Mouse (Mus musculus) adrenal gland, adult (tissue): ENCODE measurements around the gene Hoxa9.

Source experiments
- DNase-seq, 2 experiments: peaks; one replicate each; pipeline ENCODE4 v3.0.0; 2022 to 2023; ENCODE audit warnings: low spot score in 1 of 2; ENCODE audit not compliant: inconsistent age in 2 of 2

The Hoxa9 gene

DNA sequence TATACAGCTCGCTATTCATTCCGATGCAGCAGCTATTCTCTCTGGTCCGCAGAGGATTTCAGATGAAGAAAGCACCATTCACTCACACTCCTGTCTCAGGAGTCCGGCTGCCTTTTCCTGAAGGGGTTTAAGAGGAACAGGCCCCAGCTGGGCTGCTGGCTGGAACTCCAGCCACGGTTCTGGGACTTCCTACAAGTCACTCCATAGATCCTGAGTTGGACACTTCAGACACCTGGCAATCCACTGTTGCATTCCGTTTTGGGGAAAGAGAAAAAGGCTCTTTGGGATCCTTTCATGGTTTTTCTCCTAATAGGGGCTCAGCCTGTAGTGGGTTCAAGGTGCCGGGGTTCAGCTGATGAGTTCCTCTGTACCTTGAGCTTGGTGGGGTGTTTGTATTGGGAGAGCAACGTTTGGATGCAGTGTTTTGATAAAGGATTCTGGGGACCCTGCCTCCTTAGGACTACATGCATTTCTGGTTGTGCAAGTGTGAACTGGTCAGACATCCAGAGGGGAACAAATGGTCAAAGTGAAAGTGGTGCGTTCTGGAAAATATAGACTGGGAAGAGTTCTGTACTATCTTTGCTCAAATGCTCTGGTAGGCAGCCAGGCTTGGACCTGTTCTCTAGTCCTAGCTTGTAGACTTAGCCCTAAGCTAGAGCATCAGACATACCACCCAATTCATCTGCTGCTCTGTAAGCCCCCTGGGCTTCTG is 31.0 kb upstream of the Hoxa9 start:
- peak in 1 of 2 experiments; percentile 42 for DNase-seq

DNA sequence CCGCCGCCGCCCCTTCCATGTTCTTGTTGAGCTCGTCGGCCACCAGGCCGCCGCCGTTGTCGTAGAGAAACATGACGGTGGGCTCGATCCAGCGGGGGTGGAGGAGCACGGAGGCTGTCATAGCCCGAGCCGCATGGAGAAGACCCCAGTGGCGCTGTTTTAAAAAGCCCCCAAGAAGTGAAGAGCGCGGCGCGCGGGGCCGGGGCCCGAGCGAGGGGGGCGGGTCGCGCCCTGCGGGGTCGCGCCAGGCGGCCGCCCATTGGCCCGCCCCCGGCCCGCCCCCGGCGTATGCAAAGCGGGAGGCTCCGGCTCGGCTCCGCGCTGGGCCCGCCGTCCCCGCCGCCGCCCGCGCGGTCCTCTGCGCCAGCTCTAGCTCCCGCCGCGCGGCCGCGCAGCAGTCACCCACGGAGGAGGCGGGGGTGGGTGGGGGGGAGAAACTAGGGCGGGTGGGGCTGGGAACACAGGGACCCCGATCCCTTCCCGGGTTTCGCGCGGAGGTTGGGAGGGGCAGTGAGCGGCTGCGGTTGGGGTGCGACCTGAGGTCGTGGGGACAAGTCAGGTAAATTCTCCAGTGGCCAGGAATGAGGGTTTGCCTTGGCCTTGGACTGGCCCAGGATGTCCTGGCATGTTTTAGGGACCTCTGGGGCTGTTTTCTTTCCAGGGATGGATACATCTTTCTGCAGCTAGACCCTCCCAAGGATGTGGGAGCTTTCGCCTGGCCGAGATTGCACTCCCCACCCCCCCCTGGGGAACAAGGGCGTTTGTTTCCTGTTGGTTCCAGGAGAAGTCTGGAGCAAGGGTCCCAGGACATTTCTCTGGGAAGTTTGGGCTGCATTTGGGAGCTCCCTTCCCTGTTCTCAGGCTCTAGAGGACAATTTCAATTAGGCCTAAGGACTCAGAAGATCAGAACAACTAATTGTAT is 30.0 kb upstream of the Hoxa9 start, which contains the start of gene Hoxa13:
TSS of gene Hoxa13 (minus strand) at position 227 of the 922 bp plus-strand sequence.
- peak in 1 of 2 experiments; percentile 36 for DNase-seq

DNA sequence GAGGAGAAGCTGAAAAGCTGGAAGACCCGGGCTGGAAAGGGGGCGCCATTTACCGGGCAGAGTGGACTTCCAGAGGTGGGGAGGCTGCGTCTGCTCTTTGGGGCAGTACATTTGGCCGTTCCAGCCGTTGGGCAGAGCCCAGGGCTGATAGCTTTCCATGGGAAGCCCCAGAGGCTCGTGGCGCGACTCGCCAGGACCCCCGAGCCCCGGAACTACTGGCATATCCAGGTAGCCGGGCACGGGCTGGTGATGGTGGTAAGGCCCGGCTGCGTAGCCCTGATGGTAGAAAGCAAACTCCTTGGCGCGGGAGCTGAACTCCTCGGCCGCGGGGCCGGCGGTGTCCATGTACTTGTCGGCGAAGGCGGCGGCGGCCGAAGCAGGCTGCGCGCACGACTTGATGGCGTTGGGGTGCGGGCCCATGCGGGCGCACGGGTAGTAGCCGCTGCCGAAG is 28.9 kb upstream of the Hoxa9 start:
- DNase-seq: peak in 1 of 2 experiments; percentile 59

DNA sequence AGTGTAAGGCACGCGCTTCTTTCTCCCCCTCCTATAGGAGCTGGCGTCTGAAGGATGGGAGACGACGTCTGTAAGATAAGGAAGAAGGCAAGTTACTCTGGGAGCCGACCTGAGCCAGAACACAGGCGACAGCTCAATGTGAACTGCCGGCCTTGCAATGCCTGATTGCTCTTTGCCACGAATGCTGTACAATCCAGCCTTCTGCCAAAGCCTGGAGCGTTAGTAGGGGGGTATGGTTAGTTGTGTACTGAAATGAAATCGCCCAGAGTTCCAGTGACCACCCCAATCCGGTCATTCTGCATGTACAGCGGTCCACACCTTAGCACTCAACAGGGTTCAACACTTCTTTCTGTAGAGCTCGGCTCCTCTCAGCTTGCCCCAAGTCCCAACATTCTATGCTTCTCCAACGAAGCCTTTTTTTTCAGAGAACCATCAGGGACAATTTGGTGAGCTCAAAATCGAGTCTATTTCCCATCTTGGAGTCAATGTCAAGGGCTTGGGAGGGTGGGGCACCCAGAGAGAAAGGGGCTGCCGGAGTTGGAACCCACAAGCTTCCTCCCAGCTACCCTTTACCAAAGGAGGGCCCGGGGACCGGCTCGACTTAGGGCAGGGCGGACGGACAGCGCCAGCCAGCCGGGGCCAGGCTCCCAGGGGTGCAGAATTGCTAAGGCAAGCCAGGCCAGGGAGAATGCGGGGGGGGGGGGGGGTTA is 28.3 kb upstream of the Hoxa9 start:
- DNase-seq: no peak

DNA sequence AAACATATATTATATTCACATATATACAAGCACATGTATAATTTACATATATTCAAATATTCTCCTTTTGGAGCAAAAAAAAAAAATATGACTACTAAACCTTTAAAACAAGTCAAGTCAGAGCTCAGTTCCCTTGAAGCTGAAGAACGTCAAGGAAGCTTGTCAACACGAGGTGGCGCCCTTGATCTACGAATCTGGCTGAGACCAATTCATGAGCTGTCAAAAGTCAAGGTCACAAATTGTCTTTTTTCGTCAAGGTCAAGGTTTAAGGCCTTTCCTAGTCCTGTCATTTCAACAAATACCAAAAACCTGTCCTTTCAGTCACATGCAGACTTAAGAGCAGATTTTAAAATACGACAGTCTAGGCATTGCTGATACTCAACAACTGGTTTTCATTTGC is 26.1 kb upstream of the Hoxa9 start:
- peak; percentile 67 to 93 for DNase-seq

DNA sequence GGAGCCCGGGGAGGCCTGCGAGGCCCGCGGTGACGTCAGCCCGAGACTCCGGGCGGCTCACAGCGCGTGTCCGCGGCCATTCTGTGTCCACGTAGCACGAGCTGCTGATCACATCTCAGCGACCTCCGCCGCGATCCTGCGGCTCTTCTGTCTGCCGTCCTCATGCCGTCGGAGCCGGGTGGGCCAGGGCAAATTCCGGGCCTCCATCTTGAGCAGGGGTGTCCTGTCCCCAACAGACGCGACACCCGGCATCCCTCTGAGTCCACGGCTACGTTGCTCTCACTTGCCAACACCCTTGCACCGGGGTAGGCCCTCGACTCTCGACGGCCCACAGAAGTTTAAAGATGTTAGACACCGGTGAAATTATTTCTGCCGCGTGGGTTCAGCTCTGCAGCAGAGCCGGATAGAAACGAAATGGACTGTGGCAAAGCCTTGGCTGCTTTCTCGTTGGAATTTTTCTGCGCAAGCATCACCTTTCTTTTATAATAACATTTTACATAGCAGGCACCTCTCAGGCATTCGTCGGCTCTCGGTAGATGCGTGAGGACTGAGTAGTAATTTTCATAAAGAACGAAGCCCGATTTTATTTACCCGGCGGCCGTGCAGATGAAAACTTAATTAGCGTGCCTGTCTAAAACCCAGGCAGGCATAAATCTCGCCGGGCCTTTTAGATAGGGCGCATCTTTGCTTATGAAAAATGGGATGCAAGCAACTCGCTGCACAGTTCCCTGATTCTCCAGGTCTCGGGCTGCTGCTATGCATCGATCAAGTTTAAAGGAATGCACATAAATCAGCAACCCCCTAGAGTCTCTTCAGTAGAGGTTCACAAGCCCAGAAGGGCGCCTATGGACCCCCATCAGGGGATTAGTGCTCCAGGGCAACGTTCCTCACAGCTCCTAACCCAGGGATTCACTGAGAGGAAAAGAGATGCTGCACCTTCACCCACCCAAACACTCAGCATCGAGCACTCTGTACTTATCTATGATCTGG is 22.9 kb upstream of the Hoxa9 start:
- peak in 1 of 2 experiments; percentile 58 for DNase-seq

DNA sequence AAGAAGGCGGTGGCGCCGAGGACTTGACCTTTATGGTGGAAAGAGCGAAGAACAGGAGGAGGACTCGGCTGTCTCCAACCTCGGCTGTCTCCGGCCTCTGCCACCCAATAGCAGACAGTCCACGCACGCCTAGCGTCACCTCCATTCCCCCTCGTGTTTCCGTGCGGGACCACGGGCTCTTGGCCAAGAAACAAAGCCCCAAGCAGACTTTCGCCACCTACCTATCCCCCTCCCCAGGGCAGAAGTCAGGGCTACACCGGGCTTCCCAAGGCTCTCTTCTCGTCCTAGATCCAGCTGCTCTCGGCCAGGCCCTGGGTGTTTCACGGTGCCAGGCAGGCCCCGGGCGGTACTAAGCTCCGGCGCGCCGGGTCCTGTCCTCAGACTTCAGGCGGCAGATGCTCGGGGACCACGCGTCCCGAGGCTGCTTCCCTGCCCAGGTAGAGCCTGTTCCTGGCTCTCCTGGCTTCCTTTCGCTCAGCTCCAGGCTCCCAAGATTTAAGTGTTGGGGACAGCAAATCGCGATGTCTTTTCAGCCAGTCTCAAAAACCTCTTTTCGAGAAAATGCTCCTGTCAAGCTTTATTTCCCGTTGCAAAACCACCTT is 22.0 kb upstream of the Hoxa9 start:
- DNase-seq: no peak

DNA sequence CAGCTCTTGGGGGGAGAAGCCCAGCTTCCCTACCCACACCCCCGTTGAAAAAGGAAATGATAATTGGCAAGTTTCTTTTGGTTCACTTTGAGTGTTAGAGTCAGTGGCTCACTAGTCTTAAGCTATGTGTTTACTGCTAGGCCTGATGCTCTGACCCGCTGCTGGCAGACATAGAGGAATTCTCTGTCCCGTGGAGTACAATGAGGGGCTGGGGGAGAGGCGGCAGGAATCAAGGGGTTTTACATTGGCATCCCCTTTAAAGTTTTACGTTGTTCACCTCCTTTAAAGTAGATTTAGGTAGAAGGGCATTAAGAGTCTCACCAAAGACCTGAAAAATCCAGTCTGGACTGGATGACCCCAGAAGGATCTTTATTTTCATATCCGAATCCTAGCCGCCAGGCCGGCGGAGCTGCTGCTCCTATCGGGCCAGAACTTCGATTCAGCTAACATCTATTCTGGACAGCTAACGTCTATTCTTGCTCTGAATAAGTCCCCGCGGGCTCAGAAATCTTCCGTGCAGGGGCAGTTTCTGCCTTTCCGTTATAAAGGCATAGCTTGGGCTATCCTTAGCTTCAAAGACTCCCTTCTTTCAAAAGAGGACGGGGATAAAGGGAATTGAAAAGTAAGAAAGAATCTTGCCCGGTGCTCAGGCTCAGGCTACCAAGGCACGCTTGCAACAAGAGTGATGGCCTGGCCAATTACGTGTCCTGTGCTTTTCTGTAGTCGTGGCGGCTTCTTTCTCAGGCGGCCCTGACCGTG is 21.3 kb upstream of the Hoxa9 start:
- peak in 1 of 2 experiments; percentile 49 for DNase-seq

DNA sequence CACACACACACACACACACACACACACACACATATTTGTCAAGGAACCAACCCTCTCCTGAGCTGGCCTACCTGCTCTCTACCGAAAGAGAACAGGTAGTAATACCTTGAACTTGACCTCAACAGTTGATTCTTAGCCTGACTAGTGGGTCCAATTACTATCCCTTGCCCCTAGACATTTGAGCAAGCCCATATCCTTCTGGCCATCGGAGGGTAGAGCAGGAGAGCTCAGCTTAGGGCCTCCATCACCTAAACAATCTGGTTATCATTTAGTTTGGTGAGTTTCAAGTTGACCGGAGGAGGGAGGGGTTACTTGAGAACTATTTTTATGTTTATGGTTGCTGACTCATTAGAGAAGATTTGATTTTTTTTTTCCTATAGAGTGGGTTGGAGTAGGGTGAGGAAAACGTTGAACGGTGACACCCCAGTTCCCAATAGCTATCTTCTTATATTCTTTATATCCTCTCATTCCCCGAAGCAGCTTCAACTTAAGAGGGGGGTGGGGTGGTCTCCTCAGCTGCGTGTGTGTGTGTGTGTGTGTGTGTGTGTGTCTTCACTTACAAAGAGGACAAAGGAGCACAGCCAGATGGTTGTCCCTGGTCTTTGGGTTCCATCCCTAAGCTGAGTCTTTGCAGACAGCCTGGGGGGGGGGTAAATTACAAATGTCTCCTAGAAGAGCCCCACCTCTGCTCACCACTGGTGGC is 20.4 kb upstream of the Hoxa9 start:
- DNase-seq: no peak

DNA sequence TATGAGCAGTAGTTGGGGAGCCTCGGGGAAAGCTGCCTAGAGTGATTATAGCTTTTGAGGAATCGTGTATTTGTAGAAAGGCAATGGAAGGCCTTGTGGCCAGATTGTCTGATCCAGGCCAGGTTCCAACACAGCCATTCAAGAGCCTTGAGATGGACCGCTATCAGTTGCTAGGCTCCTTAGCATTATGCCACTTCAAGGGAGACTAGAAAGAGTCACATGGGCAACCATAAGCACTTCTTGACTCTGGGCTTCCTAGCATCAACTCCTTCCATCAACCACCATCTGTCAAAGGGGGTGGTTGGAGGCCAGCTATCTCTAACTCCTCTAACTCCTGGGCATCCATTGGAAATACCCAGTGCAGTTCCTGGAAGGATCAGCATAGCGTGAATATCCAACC is 18.9 kb upstream of the Hoxa9 start:
- no peak for DNase-seq

DNA sequence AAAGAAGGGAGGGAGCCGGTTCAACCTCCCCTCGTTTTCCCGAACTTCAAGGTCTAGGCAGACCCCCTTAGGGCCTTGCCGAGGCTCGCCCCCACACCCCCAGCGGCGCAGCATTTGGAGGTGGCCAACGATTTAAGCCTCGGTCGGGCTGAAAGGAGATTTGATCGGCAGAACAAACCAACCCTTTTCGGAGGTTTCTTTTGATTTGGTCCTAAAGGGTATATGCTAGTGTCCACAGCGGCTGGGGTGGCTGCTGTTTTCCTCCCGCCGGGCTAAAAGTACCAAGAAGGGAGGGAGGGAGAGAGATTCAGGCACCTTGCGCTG is 18.5 kb upstream of the Hoxa9 start:
- DNase-seq: no peak

DNA sequence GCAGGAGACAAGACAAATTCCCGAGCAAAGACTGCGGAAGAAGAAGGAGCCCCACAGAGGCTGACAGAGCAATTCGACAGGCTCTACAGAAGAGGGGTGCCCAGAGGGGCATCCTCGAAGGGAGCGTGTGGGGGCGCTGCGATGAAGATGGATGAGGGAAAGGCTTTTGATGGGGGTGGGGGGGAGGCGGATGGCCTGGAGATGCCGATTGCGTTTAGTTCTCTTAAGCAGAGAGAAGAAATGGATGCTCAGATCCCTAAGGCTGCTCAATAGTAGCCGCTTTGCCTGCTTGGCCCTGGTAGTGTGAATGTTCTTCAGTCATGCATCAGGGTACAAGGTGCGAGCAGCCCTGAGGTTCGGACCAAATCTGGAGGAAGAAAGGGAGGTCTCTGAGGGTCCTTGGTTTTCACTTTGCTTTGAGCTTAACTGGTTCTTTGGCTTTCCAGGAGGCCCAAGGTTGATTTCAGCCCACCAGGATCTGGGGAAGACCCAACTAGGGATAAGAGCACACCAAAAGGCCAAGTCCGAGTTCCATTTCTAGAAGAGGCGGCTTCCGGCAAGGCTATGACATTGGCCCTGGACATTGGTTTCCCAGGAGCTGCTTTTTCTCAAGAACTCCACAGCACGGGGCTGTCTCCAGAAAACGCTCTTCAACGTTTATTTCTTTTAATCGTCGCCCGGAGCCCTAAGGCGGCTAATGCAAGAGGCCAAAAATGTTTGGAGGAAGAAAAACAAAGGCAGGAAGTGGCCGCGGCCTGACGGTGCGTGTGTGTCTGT is 17.9 kb upstream of the Hoxa9 start:
- DNase-seq: no peak

DNA sequence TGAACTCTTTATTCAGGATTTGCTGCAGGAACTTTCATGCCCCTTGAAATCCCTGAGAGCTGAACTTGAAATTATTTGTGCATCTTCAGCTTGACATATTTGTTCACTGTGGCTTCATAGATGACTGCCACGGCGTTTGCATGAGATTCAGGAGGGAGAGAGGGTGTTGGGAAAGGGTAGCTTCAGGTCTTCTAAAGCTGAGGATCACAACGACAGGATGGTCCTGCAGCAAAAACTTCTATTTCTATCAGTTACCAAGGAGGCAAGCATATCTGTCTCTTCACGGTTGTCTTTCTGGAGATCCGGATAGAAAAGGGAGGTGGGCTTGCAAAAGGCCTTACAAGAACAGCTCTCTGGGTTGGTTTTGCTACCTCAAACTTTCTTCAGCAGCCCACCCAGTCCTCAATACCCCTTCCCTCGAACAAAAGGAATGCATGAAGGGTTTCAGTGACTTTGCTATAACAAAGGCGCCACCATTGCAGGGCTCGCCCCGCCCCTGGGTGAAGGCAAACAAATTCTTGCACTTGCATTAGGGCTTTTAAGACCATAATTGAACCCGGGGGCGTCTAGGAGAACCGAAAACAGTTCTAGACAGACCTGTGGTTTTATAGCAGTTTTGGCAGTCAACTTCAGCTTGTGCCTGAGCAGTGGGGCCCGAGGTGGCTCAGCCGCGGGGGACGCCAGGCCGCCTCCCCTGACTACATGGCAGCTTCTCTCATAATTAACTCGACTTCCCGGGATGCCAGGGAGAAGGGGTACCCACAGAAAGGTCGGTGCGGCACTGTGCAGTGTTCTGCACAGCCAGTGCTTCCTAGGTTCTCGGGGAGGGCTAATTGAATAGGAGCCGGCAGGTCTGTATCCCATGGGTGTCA is 17.1 kb upstream of the Hoxa9 start:
- DNase-seq: no peak

DNA sequence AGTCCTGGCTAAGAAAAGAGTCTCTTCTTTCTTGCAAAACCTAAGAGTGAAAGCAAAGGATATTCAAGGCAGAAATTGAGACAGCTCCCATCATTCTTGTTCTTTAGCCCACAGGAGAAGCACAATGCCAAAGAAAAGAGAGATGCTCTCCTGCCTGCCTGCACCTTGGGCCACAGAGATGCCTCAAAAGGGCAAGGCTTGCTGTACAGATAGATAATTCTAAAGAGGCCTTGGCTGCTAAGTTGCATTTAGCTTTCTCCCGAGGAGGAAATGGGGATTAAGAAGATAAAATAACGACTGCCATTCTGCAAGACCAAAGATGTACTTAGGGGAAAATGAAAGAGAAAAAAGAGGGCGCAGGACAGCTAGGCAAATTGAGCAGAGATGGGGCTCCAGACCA is 16.0 kb upstream of the Hoxa9 start:
- DNase-seq: no peak

DNA sequence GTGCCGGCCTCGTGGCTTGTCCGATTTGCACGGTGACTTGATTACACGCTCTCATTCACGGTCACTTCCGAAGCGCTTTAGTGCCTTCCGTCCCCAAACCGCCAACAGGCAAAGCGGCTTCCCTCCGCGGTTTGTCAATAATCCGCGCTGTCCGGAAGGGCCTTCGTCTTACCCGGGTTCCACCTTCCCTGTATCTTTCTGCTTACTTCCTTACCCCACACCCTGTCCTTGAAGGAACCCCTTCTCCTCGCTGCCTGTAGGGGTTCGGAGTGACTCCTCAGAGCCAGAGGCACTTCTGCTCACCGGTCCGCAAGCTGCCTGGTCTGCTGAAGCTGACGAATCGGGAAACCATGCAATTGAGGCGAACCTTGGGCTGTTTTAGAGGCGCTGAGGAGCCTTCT is 15.5 kb upstream of the Hoxa9 start:
- DNase-seq: no peak

DNA sequence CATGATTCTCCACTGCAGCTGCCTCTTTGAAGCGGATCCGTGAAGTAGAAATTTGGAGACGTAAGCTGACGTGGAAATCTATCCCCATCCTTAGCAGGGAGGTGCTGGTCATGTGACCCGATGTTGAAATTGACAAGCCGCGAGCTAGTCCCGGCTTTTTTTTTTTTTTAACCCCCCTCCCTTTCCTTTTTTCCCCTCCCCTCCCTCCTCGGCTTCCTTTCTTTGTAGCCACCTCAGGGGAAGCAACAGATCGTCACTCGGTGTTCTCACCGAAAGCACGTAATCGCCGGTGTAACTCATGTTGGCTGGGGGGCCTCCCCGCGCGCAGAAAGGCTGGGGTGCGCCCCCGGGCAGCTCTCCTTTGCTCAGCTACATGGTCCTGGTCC is 14.9 kb upstream of the Hoxa9 start, which contains the start of gene Hoxa11:
TSS of gene Hoxa11 (minus strand) at position 54 of the 386 bp plus-strand sequence.
- no peak for DNase-seq
